Mouse (Mus musculus): ENCODE measurements around the gene H2afv. TPM values are rescaled to one million over a fixed set of nuclear protein-coding genes. Genes with fewer than 3 reads are reported as not detected.
"Not testable (repeated sequence)": the region's sequence is repeated elsewhere in the genome, so short reads cannot be mapped to it uniquely, and the experiment has no call there.

Gene H2afv
- total RNA-seq, 4 experiments from 2014 or later, result 37.9 to 41.3 (median 39.0) TPM

DNA sequence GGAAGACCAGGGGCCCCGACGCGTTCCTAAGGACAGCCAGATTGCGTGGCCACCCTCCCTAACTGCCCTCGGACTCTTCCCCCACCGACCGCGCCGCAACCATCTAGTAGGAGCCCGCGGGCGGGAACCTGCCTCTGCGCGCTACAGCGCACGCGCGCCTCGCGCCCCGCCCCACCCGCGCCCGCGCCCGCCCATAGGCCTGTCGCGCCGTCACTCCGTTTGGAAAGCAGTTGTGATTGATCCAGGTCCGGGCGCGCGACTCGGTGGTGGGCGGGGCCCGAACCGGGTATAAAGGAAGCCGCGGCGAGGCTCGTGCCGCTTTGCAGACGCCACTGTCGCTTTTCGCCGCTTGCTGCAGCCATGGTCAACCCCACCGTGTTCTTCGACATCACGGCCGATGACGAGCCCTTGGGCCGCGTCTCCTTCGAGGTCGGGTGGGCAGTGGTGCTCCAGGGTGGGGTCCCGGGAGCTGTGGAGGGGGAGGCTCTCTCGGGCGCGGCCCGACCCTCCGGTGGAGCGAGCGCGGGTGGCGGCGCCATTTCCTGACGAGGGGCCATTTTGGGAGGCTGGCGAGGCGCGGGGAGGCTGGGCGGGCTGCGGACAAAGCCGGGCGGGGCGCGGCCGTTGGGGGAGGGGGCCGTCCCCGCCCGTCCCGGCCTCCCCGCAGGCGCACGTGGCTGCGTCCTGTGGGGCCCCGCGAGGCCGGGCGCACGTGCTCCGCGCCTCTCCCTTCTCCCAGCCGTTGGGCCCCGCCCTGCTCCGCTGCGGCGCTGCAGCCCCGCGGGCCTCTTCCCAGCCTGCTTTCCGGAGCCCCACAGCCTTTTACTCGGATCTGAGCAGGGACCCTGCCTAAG, 28.5 kb downstream of the H2afv start:
- DNase-seq (ENCODE audit: low spot score in 2 of 2), result peak; percentile 98 to 99

DNA sequence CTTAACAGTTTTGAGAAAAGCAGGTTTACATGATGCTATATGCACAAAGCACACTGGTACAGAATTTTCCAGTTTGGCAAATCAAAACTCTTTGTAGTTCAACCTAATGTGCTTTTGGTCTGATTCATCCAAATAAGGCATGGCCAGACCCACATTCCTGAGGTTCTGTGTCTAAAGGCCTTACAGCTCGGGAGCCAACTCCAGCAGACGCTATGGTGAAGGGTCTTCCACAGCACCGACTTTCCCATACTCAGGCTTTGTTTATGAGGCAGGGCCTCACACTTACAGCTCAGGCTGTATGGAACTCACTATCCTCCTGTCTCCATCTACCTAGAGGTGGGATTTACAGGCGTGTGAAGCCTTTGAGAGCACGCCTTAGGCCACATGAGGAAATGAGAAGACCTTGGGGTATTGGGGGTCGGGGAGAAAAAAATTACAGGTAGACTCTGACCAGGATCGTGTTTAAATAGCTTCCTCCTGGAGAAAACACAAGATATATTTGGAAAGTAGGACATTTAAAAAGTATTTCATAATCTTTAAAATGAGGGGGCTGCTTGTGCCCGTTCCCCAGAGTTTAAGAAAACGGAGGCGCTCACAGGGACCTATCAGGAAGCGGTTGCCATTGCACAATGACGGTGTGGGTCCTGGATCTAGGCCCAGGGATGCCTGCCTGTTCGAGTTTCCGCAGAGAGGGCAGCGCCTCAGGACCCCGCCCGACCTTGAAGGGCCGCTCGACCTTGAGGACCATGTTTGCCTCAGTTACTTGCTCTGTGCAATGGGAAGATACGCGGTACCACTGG, 29.3 kb downstream of the H2afv start, which contains the start of gene Ppia:
TSS of gene Ppia (plus strand) at position 693 of the 800 bp plus-strand sequence.
- no peak for DNase-seq (ENCODE audit: low spot score in 2 of 2)

GRCm38 (mm10) chr11:6413264-6413663, 31.0 kb downstream of the H2afv start:
- DNase-seq (ENCODE audit: low spot score in 2 of 2), result no peak

DNA sequence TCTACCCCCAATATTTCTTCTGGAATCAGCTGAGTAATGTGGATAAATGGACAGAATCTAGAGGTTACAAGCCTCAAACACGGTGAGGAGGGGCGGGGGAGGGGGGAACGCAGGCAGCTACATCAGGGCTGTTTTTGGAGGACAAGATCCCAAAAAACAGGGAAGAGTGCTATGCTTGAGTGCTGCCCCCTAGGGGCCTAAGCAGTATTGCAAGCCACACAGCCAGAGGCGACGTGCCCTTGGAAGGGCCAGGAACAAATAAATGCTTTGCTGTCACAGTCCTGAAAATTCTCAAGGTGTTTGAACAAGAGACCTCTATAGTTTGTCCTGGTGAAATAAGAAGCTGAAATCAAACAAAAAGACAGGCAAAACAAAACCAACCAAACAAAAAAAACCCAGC, 32.6 kb downstream of the H2afv start:
- DNase-seq (ENCODE audit: low spot score in 2 of 2), result peak in 1 of 2 experiments; percentile 78

- DNase-seq (ENCODE audit: low spot score in 2 of 2), result not testable (repeated sequence)
Observed at GRCm38 (mm10) chr11:6410755-6411154, 33.5 kb downstream of the H2afv start.

DNA sequence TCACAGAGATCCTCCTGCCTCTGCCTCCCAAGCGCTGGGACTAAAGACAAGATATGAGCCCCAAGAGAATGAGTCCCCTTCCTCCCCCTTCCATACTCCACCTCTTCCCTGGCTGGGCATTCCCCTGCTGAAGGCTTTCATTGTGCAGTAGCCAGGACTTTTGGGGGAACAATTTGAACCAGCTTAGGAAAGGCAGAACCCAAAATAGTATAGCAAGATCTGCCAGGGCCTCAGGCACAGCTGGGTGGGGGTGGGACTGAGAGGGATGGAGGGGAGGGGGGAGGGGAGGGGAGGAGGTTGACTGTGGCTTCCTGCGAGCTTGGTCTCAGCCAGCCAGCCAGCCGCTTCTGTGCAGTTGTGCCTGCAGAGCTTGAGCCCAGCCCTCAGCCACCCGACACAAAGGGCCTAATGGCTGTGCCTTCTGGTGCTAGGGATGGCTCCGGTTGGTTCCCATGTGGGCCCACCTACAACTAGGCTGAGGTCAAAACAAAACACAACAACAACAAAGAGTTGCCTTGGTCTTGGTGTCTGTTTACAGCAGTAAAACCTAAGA, 34.1 kb downstream of the H2afv start:
- DNase-seq (ENCODE audit: low spot score in 2 of 2), result no peak

GRCm38 (mm10) chr11:6407162-6407621, 37.1 kb downstream of the H2afv start:
- no peak for DNase-seq (ENCODE audit: low spot score in 2 of 2)

DNA sequence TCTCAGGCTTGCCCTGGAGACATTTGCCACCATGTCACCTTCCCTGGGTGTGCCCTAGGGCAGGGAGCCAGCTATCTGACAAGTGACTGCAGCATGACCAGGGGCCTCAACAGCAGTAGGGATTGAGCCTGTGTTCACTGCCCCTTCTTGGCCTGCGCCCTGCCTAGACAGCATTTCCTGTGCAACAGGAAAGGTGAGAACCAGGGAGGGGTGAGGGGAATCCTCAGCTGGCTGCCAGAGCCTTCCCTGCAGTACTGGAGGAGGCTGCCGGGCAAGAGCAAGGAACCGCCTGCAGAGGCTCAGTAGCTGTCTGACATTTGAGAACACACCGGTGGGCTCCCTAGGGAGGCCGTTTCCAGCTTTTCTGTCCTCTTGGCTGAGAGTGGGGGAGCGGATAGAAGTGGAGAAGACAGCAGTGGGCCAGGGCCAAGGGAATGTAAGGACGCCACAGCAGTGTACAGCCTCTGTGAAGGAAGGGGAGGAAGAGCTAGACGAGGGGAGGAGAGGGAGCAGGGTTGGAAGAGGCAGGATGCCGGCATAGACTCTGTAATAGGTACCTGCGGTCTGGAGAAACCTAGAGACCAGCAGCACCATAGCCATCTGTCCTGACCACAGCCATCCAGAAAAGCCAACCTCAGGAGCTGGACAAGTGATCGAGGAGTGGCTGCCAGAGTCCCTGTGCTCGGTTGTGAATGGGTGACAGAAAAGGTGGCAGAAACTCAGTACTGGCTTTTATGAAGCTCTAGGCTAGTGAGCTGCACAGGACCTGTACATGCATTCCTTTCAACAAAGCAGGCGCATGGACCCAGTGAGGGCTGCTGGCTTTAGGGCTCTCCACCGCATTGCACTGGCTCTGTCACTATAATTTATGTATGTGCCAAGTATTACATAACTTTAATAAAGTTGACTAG, 37.7 kb downstream of the H2afv start:
- DNase-seq (ENCODE audit: low spot score in 2 of 2), result peak in 1 of 2 experiments; percentile 59

DNA sequence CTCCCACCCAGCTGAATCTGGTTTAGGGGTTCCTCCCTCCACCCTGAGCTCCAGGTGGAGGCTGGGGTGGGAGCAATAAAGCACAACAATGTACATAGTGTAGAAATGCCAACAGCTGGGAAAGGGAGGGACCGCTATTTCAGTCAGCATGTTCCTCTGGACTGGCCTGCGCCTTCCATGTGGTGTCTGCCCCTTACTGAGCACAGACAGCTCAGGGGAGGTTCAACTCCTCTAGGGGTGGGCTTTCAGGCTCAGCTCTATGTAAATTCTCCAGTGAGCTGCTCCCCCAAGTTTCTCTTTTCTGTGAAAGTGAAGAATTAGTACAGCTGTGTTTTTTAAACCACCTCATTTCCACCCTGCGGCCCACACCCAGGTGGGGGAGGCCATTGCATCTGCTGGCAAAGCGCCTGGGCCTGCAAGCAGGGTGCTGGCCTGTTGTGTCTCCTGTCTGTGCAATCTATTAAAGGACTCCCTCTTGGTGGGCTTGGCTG, 38.6 kb downstream of the H2afv start:
- no peak for DNase-seq (ENCODE audit: low spot score in 2 of 2)

GRCm38 (mm10) chr11:6404699-6405566, 39.3 kb downstream of the H2afv start:
- no peak for DNase-seq (ENCODE audit: low spot score in 2 of 2)

DNA sequence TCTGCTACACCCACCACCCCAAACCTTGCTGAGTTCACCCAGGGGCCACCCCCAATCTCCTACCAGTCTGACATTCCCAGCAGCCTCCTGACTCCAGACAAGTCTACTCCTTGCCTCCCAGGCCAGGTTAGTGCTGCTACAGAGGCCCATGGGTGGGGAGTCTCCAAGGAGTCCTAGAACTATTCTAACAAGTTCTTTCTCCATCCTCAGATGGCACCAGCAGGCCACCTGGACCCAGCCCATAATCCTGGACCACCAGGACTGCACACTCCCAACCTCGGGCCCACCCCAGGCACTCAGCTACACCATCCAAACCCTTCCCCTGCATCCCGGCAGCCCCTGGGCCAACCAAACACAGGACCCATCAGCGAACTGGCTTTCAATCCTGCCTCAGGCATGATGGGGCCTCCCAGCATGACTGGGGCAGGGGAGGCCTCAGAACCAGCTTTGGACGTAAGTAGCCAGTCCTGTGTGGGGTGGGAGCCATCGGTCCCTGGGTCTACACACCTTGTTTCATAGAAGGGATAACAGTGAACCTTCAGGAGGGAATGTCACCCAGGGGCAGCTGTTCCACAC, 40.3 kb downstream of the H2afv start:
- no peak for DNase-seq (ENCODE audit: low spot score in 2 of 2)

GRCm38 (mm10) chr11:6402515-6403510, 41.4 kb downstream of the H2afv start:
- DNase-seq (ENCODE audit: low spot score in 2 of 2), result no peak

- DNase-seq (ENCODE audit: low spot score in 2 of 2), result no peak
Observed at GRCm38 (mm10) chr11:6398141-6398540, 46.1 kb downstream of the H2afv start.

- no peak for DNase-seq (ENCODE audit: low spot score in 2 of 2)
Observed at GRCm38 (mm10) chr11:6395565-6395964, 48.7 kb downstream of the H2afv start.

GRCm38 (mm10) chr11:6393866-6394265, 50.4 kb downstream of the H2afv start:
- no peak for DNase-seq (ENCODE audit: low spot score in 2 of 2)

- DNase-seq (ENCODE audit: low spot score in 2 of 2), result no peak
Observed at GRCm38 (mm10) chr11:6392857-6393256, 51.4 kb downstream of the H2afv start.

DNA sequence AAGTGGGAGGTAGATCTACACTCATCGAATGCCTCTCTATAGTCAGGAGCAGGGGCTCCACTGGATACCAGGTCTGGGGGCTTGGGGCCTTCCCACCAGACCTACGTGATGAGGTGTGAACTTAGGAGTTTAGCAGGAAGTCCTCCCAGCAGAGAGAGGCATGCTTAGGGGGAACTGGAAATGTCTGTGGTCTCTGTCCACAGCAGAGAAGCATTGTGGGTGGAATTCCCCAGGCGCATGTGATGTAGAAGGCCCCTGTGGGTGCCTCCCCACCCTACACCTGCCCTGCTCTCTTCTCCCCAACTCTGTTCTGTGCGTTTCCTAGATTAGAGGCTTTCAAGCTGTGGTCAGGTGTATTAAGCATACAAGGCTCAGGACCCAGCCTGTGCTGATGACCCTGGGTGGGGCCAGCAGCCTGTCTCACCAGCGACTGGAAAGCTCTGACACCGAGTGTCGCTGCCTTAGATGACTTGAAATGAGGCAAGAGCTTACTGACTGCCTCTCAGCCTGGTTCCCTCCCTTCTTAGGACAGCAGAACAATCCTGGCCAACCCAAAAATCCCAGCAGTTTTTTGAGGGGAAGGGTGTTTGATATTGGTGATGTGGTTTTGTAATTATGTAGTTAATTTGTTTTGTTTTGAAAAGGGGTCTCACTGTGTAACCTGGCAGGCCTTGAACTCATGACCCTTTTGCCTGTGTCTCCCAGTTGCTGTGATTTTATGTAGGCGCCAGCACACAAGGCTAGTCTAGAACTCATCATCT, 52.5 kb downstream of the H2afv start:
- no peak for DNase-seq (ENCODE audit: low spot score in 2 of 2)
